Mouse (Mus musculus): ENCODE measurements at regions not wholly inside any gene's neighbourhood (a gene's known extent, or its start where the extent isn't known, plus 50 kb on each side); places are given as distances from the start of the nearest gene placed in this dataset.

- no peak for DNase-seq
These were observed 135.0 kb downstream of the Lmo4 start for GRCm38 (mm10) chr3:144069979-144070540.

GRCm38 (mm10) chr3:144067016-144067415 is 138.0 kb downstream of the Lmo4 start:
- DNase-seq = no peak

DNA sequence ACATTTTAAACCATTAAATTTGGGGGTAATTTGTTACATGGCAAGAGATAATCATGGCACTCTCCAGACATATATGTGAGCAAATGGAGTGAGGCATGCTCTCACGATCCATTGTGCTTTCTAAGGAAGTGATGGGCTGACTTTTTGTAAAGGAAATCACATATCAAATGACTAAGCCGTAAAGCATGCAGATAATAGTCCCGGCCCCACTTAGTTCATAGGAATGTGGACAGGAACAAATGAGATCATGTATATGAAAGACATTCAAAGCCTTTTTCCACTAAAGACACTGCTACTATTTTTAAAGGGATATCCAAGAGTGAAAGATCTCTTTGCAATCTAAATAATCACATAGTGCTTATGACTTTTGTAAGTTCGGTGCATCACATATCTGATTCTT is 146.9 kb downstream of the Lmo4 start:
- no peak for DNase-seq

GRCm38 (mm10) chr3:144050341-144050740 is 154.7 kb downstream of the Lmo4 start:
- no peak for DNase-seq

GRCm38 (mm10) chr3:144049270-144049669 is 155.8 kb downstream of the Lmo4 start:
- DNase-seq = no peak

GRCm38 (mm10) chr3:144044366-144044765 is 160.7 kb downstream of the Lmo4 start:
- no peak for DNase-seq

DNA sequence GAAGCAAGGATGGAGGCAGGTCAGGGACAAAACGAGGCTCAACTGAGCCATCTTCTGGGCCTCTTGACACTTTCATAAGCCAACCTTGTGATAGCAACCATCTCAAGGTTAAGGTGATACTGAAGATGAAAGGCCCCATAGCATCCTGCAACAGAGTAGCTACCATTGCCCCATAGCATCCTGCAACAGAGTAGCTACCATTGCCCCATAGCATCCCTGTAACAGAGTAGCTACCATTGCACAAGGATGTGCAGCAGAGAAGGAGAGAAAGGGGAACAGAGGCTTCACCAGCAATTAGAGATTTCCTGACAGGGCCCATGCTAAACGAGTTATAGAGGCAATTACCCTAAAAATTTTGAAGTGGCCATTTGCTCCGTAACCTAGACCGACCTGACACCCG is 163.2 kb downstream of the Lmo4 start:
- no peak for DNase-seq

- no peak for DNase-seq
These were observed 165.5 kb downstream of the Lmo4 start for GRCm38 (mm10) chr3:144039498-144039897.

DNA sequence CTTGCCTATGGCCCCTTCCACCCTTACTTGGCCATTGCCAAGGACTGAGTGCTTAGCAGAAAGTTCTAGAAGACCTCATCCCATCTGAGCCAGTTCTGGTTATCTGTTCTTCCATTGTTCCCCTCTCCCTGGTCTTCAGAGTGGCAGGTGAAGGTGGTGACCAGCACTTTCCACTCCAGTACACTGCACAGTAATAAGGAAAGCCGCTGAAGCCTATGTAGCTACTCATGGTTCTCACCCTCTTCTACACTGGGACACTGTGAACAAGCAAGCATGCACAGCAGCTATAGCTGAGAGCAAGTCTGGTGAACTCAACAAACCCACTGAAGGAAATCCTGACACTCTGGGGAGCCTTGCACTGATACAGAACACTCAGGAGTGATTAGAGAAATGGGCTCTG is 175.4 kb downstream of the Lmo4 start:
- DNase-seq = no peak

- no peak for DNase-seq
These were observed 175.9 kb downstream of the Lmo4 start for GRCm38 (mm10) chr3:144029121-144029520.

GRCm38 (mm10) chr3:144027134-144027980 is 177.7 kb downstream of the Lmo4 start:
- DNase-seq = no peak

GRCm38 (mm10) chr3:144025451-144026125 is 179.4 kb downstream of the Lmo4 start:
- no peak for DNase-seq

DNA sequence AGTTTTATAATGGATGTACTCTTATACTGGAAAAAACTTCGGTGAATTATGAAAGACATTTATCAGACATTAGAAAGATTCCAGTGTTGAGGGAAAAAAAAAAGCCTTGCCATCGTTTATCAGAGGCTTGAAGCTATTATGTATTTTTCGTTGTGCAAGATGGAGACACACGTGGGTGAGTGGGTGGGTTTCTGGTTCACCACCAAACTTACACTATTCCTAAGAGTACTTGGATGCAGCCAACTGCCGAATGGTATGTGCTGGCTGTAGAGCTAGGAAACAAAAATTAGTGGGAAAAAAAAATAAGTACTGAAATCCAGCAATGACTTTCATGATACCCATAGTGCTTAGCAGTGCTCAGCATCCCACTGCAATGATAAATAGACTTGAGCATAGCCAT is 180.8 kb downstream of the Lmo4 start:
- DNase-seq = peak; percentile 57

DNA sequence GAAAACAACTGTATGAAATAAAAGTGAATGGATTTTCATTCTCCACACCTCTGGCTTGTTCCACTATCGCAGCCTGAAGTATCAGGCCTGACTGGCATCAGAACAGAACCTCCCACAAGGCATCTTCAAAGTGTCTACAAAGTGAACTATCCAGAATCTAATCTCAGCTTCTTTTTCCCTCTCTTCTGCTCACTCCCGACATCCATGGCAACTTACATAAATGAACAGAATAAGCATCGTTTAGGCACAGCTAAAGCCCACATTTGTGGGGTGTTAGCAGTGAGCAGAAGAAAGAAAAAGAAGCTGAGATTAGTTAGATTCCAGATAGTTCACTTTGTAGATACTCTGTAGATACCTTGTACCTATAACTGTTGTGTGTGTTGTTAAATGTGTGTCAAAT is 182.0 kb downstream of the Lmo4 start:
- no peak for DNase-seq

GRCm38 (mm10) chr3:144021969-144022368 is 183.1 kb downstream of the Lmo4 start:
- no peak for DNase-seq

DNA sequence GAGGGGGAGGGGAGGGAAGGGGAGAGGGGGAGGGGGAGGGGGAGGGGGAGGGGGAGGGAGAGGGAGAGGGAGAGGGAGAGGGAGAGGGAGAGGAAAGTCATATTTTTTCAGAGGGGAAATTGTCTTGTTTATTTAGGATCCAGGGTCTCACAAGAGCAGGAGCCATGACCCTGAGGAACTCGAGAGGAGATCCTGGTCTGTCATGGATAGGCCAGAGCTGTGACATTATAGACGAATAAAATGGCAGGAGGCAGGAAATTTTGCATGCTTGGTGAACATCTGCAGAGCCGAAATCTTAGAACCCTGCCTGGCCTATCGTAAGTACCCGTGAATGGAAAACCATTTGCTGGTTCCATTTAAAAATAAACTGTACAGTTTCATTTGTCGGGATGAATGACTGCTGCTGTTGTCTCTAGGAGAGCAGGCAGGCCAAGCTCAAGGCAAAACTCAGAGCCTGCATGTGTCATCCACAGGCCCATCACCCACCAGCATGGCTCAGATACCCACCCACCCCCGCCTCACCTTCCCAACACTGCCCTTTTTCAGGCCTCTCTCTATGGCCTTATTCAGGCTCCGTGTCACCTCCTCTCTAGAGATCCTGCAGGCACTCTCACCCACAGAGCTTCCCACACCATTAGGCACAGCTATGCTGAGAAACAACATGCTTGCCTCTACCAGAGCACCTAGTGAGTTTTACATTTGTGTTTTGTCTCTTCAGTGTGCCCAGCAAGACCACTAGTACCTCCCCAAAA is 184.7 kb downstream of the Lmo4 start:
- DNase-seq = no peak

- DNase-seq = peak; percentile 9
These were observed 185.7 kb downstream of the Lmo4 start for GRCm38 (mm10) chr3:144019293-144019692.

- no peak for DNase-seq
These were observed 186.5 kb downstream of the Lmo4 start for GRCm38 (mm10) chr3:144018559-144018958.

DNA sequence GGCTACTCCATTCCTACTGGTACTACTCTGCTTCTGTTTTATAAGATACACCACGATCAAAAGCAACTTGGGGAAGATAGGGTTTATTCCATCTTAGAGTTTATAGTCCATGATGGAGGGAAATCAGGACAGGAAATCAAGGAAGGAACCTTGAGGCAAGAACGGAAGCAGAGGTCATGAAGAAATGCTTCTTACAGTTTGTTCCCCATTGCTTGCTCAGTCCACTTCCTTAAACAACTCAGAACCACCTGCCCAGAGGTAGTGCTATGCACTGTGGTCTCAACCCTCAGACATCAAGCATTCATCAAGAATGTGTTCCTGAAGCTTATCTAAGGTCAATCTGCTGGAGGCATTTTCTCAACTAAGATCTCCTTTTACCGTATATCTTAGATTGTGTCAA is 189.8 kb downstream of the Lmo4 start:
- DNase-seq = no peak

DNA sequence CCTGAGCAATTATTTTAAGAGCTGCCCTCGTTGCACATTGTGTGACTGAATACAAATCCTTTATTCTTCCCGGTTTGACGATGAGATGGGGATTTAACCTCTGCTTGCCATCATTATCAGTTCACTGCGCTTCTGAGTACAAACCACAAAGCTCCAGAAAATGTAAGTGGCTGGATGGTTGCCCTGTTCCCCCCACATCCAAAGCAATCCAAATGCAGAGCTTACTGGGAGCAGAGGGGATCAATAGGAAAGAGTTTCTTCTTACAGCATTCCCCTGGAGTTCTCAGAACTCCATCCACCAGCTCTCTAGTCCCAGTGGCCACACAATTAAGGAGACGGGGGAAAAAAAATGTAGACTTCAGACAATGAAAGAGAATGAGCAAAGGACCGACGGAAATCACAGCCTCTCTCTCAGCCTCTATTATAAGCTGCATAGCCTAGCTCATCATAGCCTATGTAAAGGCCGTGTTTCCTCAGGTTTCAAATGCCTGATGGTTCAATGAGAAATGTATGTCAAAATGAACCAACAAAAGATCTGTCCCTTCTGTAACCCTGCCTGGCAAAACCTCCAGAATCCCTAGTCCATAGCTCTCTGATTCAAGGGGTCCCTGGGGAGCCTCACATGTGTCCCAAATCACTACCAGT is 191.4 kb downstream of the Lmo4 start:
- no peak for DNase-seq

GRCm38 (mm10) chr3:144012820-144013219 is 192.2 kb downstream of the Lmo4 start:
- no peak for DNase-seq

DNA sequence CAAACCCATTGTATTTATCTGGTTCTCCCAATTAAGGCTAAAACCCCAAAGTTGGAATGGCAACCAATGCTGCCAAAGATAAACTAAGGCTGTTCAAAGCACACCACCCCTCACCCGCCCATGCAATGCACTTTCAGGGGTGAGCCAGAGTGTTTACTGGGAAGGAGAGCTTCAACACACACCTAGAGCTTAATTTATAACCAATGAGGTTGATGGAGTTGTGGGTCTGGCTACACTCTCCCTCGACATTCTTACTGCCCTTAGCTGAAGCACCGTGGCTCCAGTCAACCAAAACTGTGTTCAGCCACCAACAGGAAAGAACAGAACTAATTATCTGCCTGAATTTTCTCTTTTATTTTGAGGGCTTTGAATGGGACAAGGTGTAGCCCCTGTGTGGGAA is 192.8 kb downstream of the Lmo4 start:
- no peak for DNase-seq

All from layer of hippocampus, adult 9-11 months (tissue).